In the genomic region with DNA sequence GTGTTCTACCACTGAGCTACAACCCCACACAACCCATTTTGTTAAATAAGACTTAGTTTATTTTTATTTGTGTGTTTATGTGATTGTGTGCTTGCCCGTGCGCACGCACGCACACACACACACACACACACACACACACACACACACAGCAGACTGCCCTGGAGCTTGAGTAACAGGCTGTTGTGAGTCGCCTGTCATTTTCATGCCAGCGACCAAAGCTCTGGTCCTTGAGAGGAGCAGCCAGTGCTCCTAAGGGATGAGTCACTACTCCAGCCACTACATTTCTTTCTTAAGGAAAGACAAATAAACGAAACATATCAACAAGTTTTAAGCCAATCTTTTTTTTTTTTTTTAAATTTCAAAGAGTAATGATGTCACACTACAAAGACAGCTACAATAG, we compare ENCODE assay signal across 24 mouse cellular contexts.
DNase-seq lines count a peak whose midpoint lies in the region; ATAC-seq and TF ChIP-seq lines count a peak whose summit lies in the region.
"Had no signal": no experiment of that assay in that cellular context is flagged by ENCODE, and none has a peak within 500 bp of the region (broad histone marks: within the 10 kb centered on the region; RNA-seq: fewer than 3 reads in every experiment).

No protein-coding gene starts in this region.

- WGBS in limb, embryonic 10.5 days, result 93% methylated on average over 7 of the region's 7 CpGs

- H3K9me3 ChIP-seq in limb, embryonic 10.5 days (replicated peaks), result no peaks in the 10 kb centered on the region
- H3K9me3 ChIP-seq: embryonic facial prominence, embryonic 12.5 days; forebrain, embryonic 12.5 days; hindbrain, embryonic 10.5 days; hindbrain, embryonic 15.5 days; kidney, embryonic 15.5 days; liver, embryonic 13.5 days; neural tube, embryonic 13.5 days had no signal

- peak overlapping the region; percentile 79 for H3K27ac ChIP-seq in layer of hippocampus, adult 2 months
- H3K27ac ChIP-seq in limb, embryonic 10.5 days, result no peak overlapping the region
- H3K27ac ChIP-seq: embryonic facial prominence, embryonic 12.5 days; forebrain, embryonic 12.5 days; hindbrain, embryonic 10.5 days; hindbrain, embryonic 15.5 days; kidney, embryonic 15.5 days; liver, embryonic 13.5 days; neural tube, embryonic 13.5 days had no signal

- H3K36me3 ChIP-seq in limb, embryonic 10.5 days, result peaks cover 8% of the 10 kb centered on the region
- H3K36me3 ChIP-seq: embryonic facial prominence, embryonic 12.5 days; forebrain, embryonic 12.5 days; hindbrain, embryonic 15.5 days; kidney, embryonic 15.5 days; liver, embryonic 13.5 days; neural tube, embryonic 13.5 days had no signal

- peaks cover 15% of the 10 kb centered on the region for H3K4me1 ChIP-seq in limb, embryonic 10.5 days

- no peak for ATAC-seq in inflammation-experienced regulatory T-cells, adult 6 months

- H3K27me3 ChIP-seq in limb, embryonic 10.5 days (ENCODE audit: low read depth, poor library complexity, severe bottlenecking), result no peaks in the 10 kb centered on the region
- H3K27me3 ChIP-seq: embryonic facial prominence, embryonic 12.5 days; forebrain, embryonic 12.5 days; hindbrain, embryonic 15.5 days; kidney, embryonic 15.5 days; liver, embryonic 13.5 days; neural tube, embryonic 13.5 days had no signal

- TF ChIP-seq CTCF in layer of hippocampus, adult 2 months (conservative IDR thresholded peaks at IDR 0.05), result no peak

- DNase-seq in layer of hippocampus, adult 2 months (ENCODE audit: low spot score in 2 of 2), result no peak
- DNase-seq in layer of hippocampus, adult 9-11 months, result no peak
- peak; percentile 33 for DNase-seq in 416B (ENCODE audit: low read depth)
- DNase-seq in adipocyte (ENCODE audit: low spot score), result peak; percentile 51
- peak; percentile 62 to 67 for DNase-seq in adrenal gland, postnatal 36 days
- DNase-seq in embryo, embryonic 10.5 days (ENCODE audit: low spot score), result no peak
- DNase-seq in limb, embryonic 10.5 days (ENCODE audit: low spot score), result no peak
- DNase-seq: cerebellum, adult 8-10 months; cerebellum, postnatal 36 days; embryo, embryonic 11 days; gastrocnemius, postnatal 14 days; heart, postnatal 14 days; kidney, adult 18-20 months; kidney, postnatal 25 days; liver, embryonic 13.5 days; lung, adult 2 months; right cerebral cortex, postnatal 4 days had no signal

- no peak overlapping the region for H3K4me3 ChIP-seq in layer of hippocampus, adult 2 months
- H3K4me3 ChIP-seq in limb, embryonic 10.5 days, result no peak overlapping the region
- H3K4me3 ChIP-seq: embryonic facial prominence, embryonic 12.5 days; forebrain, embryonic 12.5 days; hindbrain, embryonic 10.5 days; hindbrain, embryonic 15.5 days; kidney, embryonic 15.5 days; liver, embryonic 13.5 days; neural tube, embryonic 13.5 days had no signal

Comparison
In these comparisons a context has a peak if more than half of its experiments do, and no peak if none do; other contexts are left out.
1. DNase-seq: peak in 416B (single experiment), adipocyte (single experiment) and adrenal gland, postnatal 36 days (2 of 2); none in layer of hippocampus, adult 2 months (0 of 2), layer of hippocampus, adult 9-11 months (single experiment), embryo, embryonic 10.5 days (single experiment) and limb, embryonic 10.5 days (single experiment).